Comparison of ENCODE assay signal across 8 mouse cellular contexts in genomic region chr2:91255661-91256150, GRCm38 (mm10). TPM values are rescaled to one million over a fixed set of nuclear protein-coding genes. Genes with fewer than 3 reads are reported as not detected.
A peak's percentile ranks its signal among the peaks of the same experiment; 100 is the strongest.
DNase-seq lines count a peak whose midpoint lies in the region; ATAC-seq lines count a peak whose summit lies in the region.

Pacsin3 (plus strand) TSS chr2:91255954.

- no peak for ATAC-seq in liver, embryonic 11.5 days (replicated peaks; ENCODE audit: low FRiP score)

- no peaks in the 10 kb centered on the region for H3K9me3 ChIP-seq in liver, embryonic 11.5 days (ENCODE audit: control insufficient read depth, low read length)

- no peak within 1 kb of the TSS; the same call in 1 of the 2 replicates for H3K27ac ChIP-seq in liver, embryonic 11.5 days (ENCODE audit: low read depth, low read length)

- peak within 1 kb of the TSS; percentile 46 for H3K9ac ChIP-seq in liver, embryonic 11.5 days (ENCODE audit: low read depth, low read length)

- no peaks in the 10 kb centered on the region for H3K36me3 ChIP-seq in liver, embryonic 11.5 days (ENCODE audit: control insufficient read depth, insufficient read depth, low read length)

- H3K27me3 ChIP-seq in liver, embryonic 11.5 days (replicated peaks; ENCODE audit: control insufficient read depth, insufficient read depth, low read length): peaks cover 57% of the 10 kb centered on the region

- H3K4me2 ChIP-seq in liver, embryonic 11.5 days: peak within 1 kb of the TSS; percentile 81

- H3K4me3 ChIP-seq in liver, embryonic 11.5 days (ENCODE audit: low read depth, low read length): peak within 1 kb of the TSS; percentile 61

- 0 out of 2 replicates have a peak, but pooled peaks cover 8% of the 10 kb centered on the region for H3K4me1 ChIP-seq in liver, embryonic 11.5 days (replicated peaks; ENCODE audit: control insufficient read depth, insufficient read depth, low read length)

- WGBS in liver, embryonic 11.5 days: 2% methylated on average over 27 of the region's 27 CpGs

- DNase-seq in thymus, postnatal 4 days: peak; percentile 33
- DNase-seq in thymus, postnatal 36 days: no peak
- peak; percentile 80 for DNase-seq in cerebellum, adult 9-11 months
- DNase-seq in gastrocnemius, postnatal 25 days: peak; percentile 63
- peak; percentile 48 for DNase-seq in induced T-regulatory cell, adult 2 months (ENCODE audit: low read depth)
- no peak for DNase-seq in liver, embryonic 11.5 days (ENCODE audit: low spot score)
- peak; percentile 63 for DNase-seq in retina, postnatal 1 day
- no peak for DNase-seq in spleen, adult 12 weeks (ENCODE audit: low spot score)

RNA-seq across cellular contexts. Expression of gene Pacsin3, which starts in this region (rescaled TPM):
- total RNA-seq in gastrocnemius, postnatal 25 days (2021): 100 to 1,000 TPM; 265 to 364 TPM
- 15.6 and 16.1 TPM in 2 replicates for polyA plus RNA-seq in liver, embryonic 11.5 days (2014; fragmentation: Nextera tagmentation; extraction: Ambion mirVana)

Comparison
In these comparisons a context has a peak if more than half of its experiments do, and no peak if none do; other contexts are left out.
1. DNase-seq: peak in thymus, postnatal 4 days (single experiment), cerebellum, adult 9-11 months (single experiment), gastrocnemius, postnatal 25 days (single experiment), induced T-regulatory cell, adult 2 months (single experiment) and retina, postnatal 1 day (single experiment); none in thymus, postnatal 36 days (0 of 2), liver, embryonic 11.5 days (single experiment) and spleen, adult 12 weeks (single experiment).